ENCODE assay signal across 24 mouse cellular contexts in genomic region chr17:45402126-45402525, GRCm38 (mm10). TPM values are rescaled to one million over a fixed set of nuclear protein-coding genes. Genes with fewer than 3 reads are reported as not detected.
DNase-seq lines count a peak whose midpoint lies in the region; ATAC-seq and TF ChIP-seq lines count a peak whose summit lies in the region.
"Had no signal": no experiment of that assay in that cellular context is flagged by ENCODE, and none has a peak within 500 bp of the region (broad histone marks: within the 10 kb centered on the region; RNA-seq: fewer than 3 reads in every experiment).

No protein-coding gene starts in this region.

- no peaks in the 10 kb centered on the region for H3K9me3 ChIP-seq in kidney, postnatal 0 days (replicated peaks; ENCODE audit: low read length)
- H3K9me3 ChIP-seq in intestine, postnatal 0 days (ENCODE audit: control insufficient read depth): no peaks in the 10 kb centered on the region
- H3K9me3 ChIP-seq: forebrain, embryonic 12.5 days; G1E; heart, embryonic 10.5 days; hindbrain, embryonic 12.5 days had no signal

- H3K27ac ChIP-seq in kidney, postnatal 0 days: peak overlapping the region; percentile 28; the same call in 1 of the 2 replicates
- no peak overlapping the region for H3K27ac ChIP-seq in intestine, postnatal 0 days (ENCODE audit: low read depth, low read length)
- H3K27ac ChIP-seq: forebrain, embryonic 12.5 days; heart, embryonic 10.5 days; hindbrain, embryonic 12.5 days had no signal

- H3K27me3 ChIP-seq in kidney, postnatal 0 days (ENCODE audit: insufficient read depth, low read length): no peaks in the 10 kb centered on the region
- H3K27me3 ChIP-seq in intestine, postnatal 0 days (replicated peaks; ENCODE audit: control insufficient read depth, insufficient read depth, low read length): no peaks in the 10 kb centered on the region
- H3K27me3 ChIP-seq: forebrain, embryonic 12.5 days; hindbrain, embryonic 12.5 days had no signal

- peak; percentile 13 for DNase-seq in kidney, adult 18-20 months
- no peak for DNase-seq in kidney, postnatal 10 days
- DNase-seq in 3T3-L1 (ENCODE audit: low read depth, low spot score) (peak; percentile 31), adipocyte (ENCODE audit: low spot score) (peak; percentile 49)
- no peak for DNase-seq in kidney, postnatal 0 days (ENCODE audit: low spot score)
- DNase-seq in adrenal gland, adult 8-10 months: no peak
- no peak for DNase-seq in layer of hippocampus, adult 9-11 months
- DNase-seq: adrenal gland, postnatal 14 days; B cell, adult 2 months; cerebellum, adult 18-20 months; cerebellum, adult 9-11 months; cerebellum, postnatal 36 days; gastrocnemius, postnatal 10 days; heart, adult 18-20 months; heart, postnatal 10 days; heart, postnatal 4 days had no signal

- ATAC-seq in kidney, postnatal 0 days (replicated peaks; ENCODE audit: low FRiP score, low read depth): no peak
- no peak for ATAC-seq in intestine, postnatal 0 days
- ATAC-seq: CD4-positive, CD25-positive, alpha-beta regulatory T cell, adult 4 months; forebrain, embryonic 16.5 days; hindbrain, embryonic 16.5 days had no signal

- no peak overlapping the region for H3K9ac ChIP-seq in kidney, postnatal 0 days (ENCODE audit: low read depth, low read length)
- H3K9ac ChIP-seq in intestine, postnatal 0 days (ENCODE audit: low read depth, low read length): no peak overlapping the region
- H3K9ac ChIP-seq: forebrain, embryonic 12.5 days; hindbrain, embryonic 12.5 days had no signal

- no peak overlapping the region for H3K4me3 ChIP-seq in kidney, postnatal 0 days (replicated peaks; ENCODE audit: low read depth, low read length)
- no peak overlapping the region for H3K4me3 ChIP-seq in intestine, postnatal 0 days (ENCODE audit: low read depth, low read length)
- H3K4me3 ChIP-seq: forebrain, embryonic 12.5 days; heart, embryonic 10.5 days; hindbrain, embryonic 12.5 days had no signal

- no peaks in the 10 kb centered on the region for H3K4me1 ChIP-seq in kidney, postnatal 0 days (replicated peaks; ENCODE audit: insufficient read depth, low read length)
- H3K4me1 ChIP-seq in intestine, postnatal 0 days (replicated peaks; ENCODE audit: control insufficient read depth, insufficient read depth, low read length): no peaks in the 10 kb centered on the region
- H3K4me1 ChIP-seq: hindbrain, embryonic 12.5 days had no signal

- WGBS in kidney, postnatal 0 days: 76% methylated on average over 1 of the region's 1 CpGs
- 63% methylated on average over 1 of the region's 1 CpGs for WGBS in intestine, postnatal 0 days

- TF ChIP-seq CTCF in kidney, postnatal 0 days (IDR thresholded peaks at IDR 0.05; ENCODE audit: low read depth): no peak
- no peak for TF ChIP-seq CTCF in intestine, postnatal 0 days (IDR thresholded peaks at IDR 0.05; ENCODE audit: low read depth)

- H3K4me2 ChIP-seq in kidney, postnatal 0 days (ENCODE audit: low read length): no peak overlapping the region
- H3K4me2 ChIP-seq in intestine, postnatal 0 days (replicated peaks; ENCODE audit: low read depth): no peak overlapping the region
- H3K4me2 ChIP-seq: forebrain, embryonic 12.5 days; hindbrain, embryonic 12.5 days had no signal

- H3K36me3 ChIP-seq in kidney, postnatal 0 days (ENCODE audit: insufficient read depth, low read length): peaks cover 17% of the 10 kb centered on the region; the same call in 1 of the 2 replicates
- H3K36me3 ChIP-seq in intestine, postnatal 0 days (ENCODE audit: control insufficient read depth, insufficient read depth): peaks cover 35% of the 10 kb centered on the region

RNA-seq across cellular contexts. Expression of gene Cdc5l, which starts 31.4 kb away (rescaled TPM):
- 47.4 and 48.7 TPM in 2 replicates for polyA plus RNA-seq in kidney, postnatal 0 days (2015; fragmentation: Nextera tagmentation; extraction: Ambion mirVana)
- total RNA-seq in adrenal gland, adult 8-10 months (2022): 10 to 100 TPM; 34.2 to 45.1 (median 40.6) TPM
- 31.3 and 33.1 TPM in 2 replicates for polyA plus RNA-seq in intestine, postnatal 0 days (2015; fragmentation: Nextera tagmentation; extraction: Ambion mirVana)

Comparison
In these comparisons a context has a peak if more than half of its experiments do, and no peak if none do; other contexts are left out.
1. DNase-seq: peak in kidney, adult 18-20 months (single experiment), 3T3-L1 (single experiment) and adipocyte (single experiment); none in kidney, postnatal 10 days (single experiment), kidney, postnatal 0 days (single experiment), adrenal gland, adult 8-10 months (single experiment) and layer of hippocampus, adult 9-11 months (single experiment).